Mouse (Mus musculus) liver, embryonic 16.5 days (tissue): ENCODE data around the gene Olfr631. TPM values are rescaled to one million over a fixed set of nuclear protein-coding genes. Genes with fewer than 3 reads are reported as not detected.
A peak's percentile ranks its signal among the peaks of the same experiment; 100 is the strongest.

Experiments used
- ATAC-seq: fragments of 200-750 bp; cut with Nextera tagmentation; 2 replicates; pipeline ENCODE4 v1.8.0; 2017; ENCODE audit warnings: low read depth, mild to moderate bottlenecking, moderate number of reproducible peaks, moderate library complexity
- H3K27ac ChIP-seq: fragments of 300-500 bp; sonication (generic); 2 replicates; pipeline ENCODE4 v1.5.1; 2014; ENCODE audit warnings: mild to moderate bottlenecking, low read length
- H3K27me3 ChIP-seq: fragments of 300-500 bp; sonication (generic); 2 replicates; pipeline ENCODE4 v1.6.1; 2014; ENCODE audit warnings: low read depth, low read length, mixed read lengths; ENCODE audit not compliant: control insufficient read depth, insufficient read depth
- H3K36me3 ChIP-seq: fragments of 300-500 bp; sonication (generic); 2 replicates; pipeline ENCODE4 v1.6.1; 2014; ENCODE audit warnings: mild to moderate bottlenecking; ENCODE audit not compliant: control insufficient read depth, insufficient read depth
- H3K4me1 ChIP-seq: fragments of 300-500 bp; sonication (generic); 2 replicates; pipeline ENCODE4 v1.6.1; 2014; ENCODE audit warnings: low read depth, low read length, mixed read lengths; ENCODE audit not compliant: control insufficient read depth
- H3K4me2 ChIP-seq: fragments of 300-500 bp; sonication (generic); 2 replicates; pipeline ENCODE4 v1.6.1; 2014; ENCODE audit warnings: low read depth, low read length, mixed read lengths
- H3K4me3 ChIP-seq: fragments of 300-500 bp; sonication (generic); 2 replicates; pipeline ENCODE4 v1.5.1; 2014; ENCODE audit warnings: low read depth, mild to moderate bottlenecking, low read length
- H3K9ac ChIP-seq: fragments of 300-500 bp; sonication (generic); 2 replicates; pipeline ENCODE4 v1.6.1; 2014; ENCODE audit warnings: low read depth, low read length
- H3K9me3 ChIP-seq: fragments of 300-500 bp; sonication (generic); replicated peaks from 2 replicates; pipeline ENCODE4 v1.6.1; 2016; ENCODE audit warnings: low read length; ENCODE audit not compliant: control insufficient read depth
- WGBS: fragments of 180-500 bp; shearing (Covaris S2); extraction: QIAGEN DNeasy Blood & Tissue Kit; methylation state at CpG from one replicate; pipeline ENCODE4 v1.1.7; 2014; ENCODE audit not compliant: insufficient replicate concordance; 5-methylcytosine and 5-hydroxymethylcytosine counted together
- polyA plus RNA-seq: library from polyadenylated mRNA; unstranded; fragments of >200 nt; fragmentation: Nextera tagmentation; extraction: Ambion mirVana; gene quantifications from 2 replicates; pipeline ENCODE4 v1.2.1, GENCODE M21; 2015

The Olfr631 gene
- 0.13 TPM in 1 of 2 replicates, not detected in the other for polyA plus RNA-seq

- Histone ChIP-seq H3K4me1 (no peaks in the 10 kb centered on the region), H3K27ac (no peak within 1 kb of the TSS), H3K4me3 (no peak within 1 kb of the TSS), H3K9ac (no peak within 1 kb of the TSS), H3K27me3 (no peaks in the 10 kb centered on the region), H3K4me2 (no peak within 1 kb of the TSS), H3K36me3 (no peaks in the 10 kb centered on the region), H3K9me3 (no peaks in the 10 kb centered on the region)
- no peak for ATAC-seq
These were observed at the start of gene Olfr631 for GRCm38 (mm10) chr7:103928525-103928924. Olfr631 (plus strand) TSS chr7:103928825.

GRCm38 (mm10) chr7:103886152-103886551, 42.5 kb upstream of the Olfr631 start, which contains the start of gene Olfr66:
Olfr66 (minus strand) TSS chr7:103886252.
- no peaks in the 10 kb centered on the region for H3K36me3 ChIP-seq
- no peak within 1 kb of the TSS for H3K4me2 ChIP-seq
- ATAC-seq, result no peak

GRCm38 (mm10) chr7:103894385-103894784, 34.2 kb upstream of the Olfr631 start, which contains the start of gene Olfr64:
Olfr64 (minus strand) TSS chr7:103894485.
- no peaks in the 10 kb centered on the region for H3K4me1 ChIP-seq
- H3K27me3 ChIP-seq, result no peaks in the 10 kb centered on the region
- no peak within 1 kb of the TSS for H3K27ac ChIP-seq
- ATAC-seq, result no peak
- H3K4me2 ChIP-seq, result no peak within 1 kb of the TSS
- H3K4me3 ChIP-seq, result no peak within 1 kb of the TSS
- H3K36me3 ChIP-seq, result no peaks in the 10 kb centered on the region
- no peak within 1 kb of the TSS for H3K9ac ChIP-seq
- 36% methylated on average over 1 of the region's 1 CpGs for WGBS
- H3K9me3 ChIP-seq, result no peaks in the 10 kb centered on the region

More at GRCm38 (mm10) chr7:103886152-103886551, 42.5 kb upstream of the Olfr631 start, which contains the start of gene Olfr66:
- H3K27ac ChIP-seq, result no peak within 1 kb of the TSS
- H3K9ac ChIP-seq, result no peak within 1 kb of the TSS
- H3K9me3 ChIP-seq, result no peaks in the 10 kb centered on the region
- H3K4me1 ChIP-seq, result no peaks in the 10 kb centered on the region
- H3K4me3 ChIP-seq, result no peak within 1 kb of the TSS
- H3K27me3 ChIP-seq, result no peaks in the 10 kb centered on the region; the same call in 1 of the 2 replicates

GRCm38 (mm10) chr7:103903187-103903586, 25.4 kb upstream of the Olfr631 start, which contains the start of gene Olfr65:
Olfr65 (plus strand) TSS chr7:103903487.
- 64% methylated on average over 2 of the region's 2 CpGs for WGBS
- Histone ChIP-seq H3K4me2 (no peak within 1 kb of the TSS), H3K4me1 (no peaks in the 10 kb centered on the region), H3K27me3 (peaks cover 6% of the 10 kb centered on the region), H3K27ac (no peak within 1 kb of the TSS), H3K36me3 (no peaks in the 10 kb centered on the region), H3K4me3 (no peak within 1 kb of the TSS), H3K9me3 (no peaks in the 10 kb centered on the region), H3K9ac (no peak within 1 kb of the TSS)
- no peak for ATAC-seq

GRCm38 (mm10) chr7:103910047-103910446, 18.6 kb upstream of the Olfr631 start:
- H3K4me2 ChIP-seq, result peak overlapping the region; percentile 57
- peaks cover 50% of the 10 kb centered on the region for H3K4me1 ChIP-seq
- peak overlapping the region; percentile 91 for H3K27ac ChIP-seq

GRCm38 (mm10) chr7:103912969-103913511, 15.6 kb upstream of the Olfr631 start:
- ATAC-seq, result peak; percentile 28
- WGBS, result 33% methylated on average over 8 of the region's 8 CpGs
- Histone ChIP-seq H3K27me3 (no peaks in the 10 kb centered on the region), H3K9ac (peak overlapping the region; percentile 55), H3K36me3 (no peaks in the 10 kb centered on the region), H3K9me3 (no peaks in the 10 kb centered on the region), H3K4me2 (peak overlapping the region; percentile 51), H3K4me1 (peaks cover 60% of the 10 kb centered on the region), H3K4me3 (peak overlapping the region; percentile 25; the same call in 1 of the 2 replicates), H3K27ac (peak overlapping the region; percentile 82)

More at GRCm38 (mm10) chr7:103910047-103910446, 18.6 kb upstream of the Olfr631 start:
- Histone ChIP-seq H3K4me3 (no peak overlapping the region), H3K9me3 (no peaks in the 10 kb centered on the region), H3K36me3 (no peaks in the 10 kb centered on the region), H3K27me3 (no peaks in the 10 kb centered on the region), H3K9ac (peak overlapping the region; percentile 46; the same call in 1 of the 2 replicates)
- 5% methylated on average over 3 of the region's 3 CpGs for WGBS
- ATAC-seq, result peak; percentile 96

- Histone ChIP-seq H3K9me3 (no peaks in the 10 kb centered on the region), H3K4me1 (peaks cover 47% of the 10 kb centered on the region), H3K9ac (peak overlapping the region; percentile 46), H3K27ac (peak overlapping the region; percentile 91), H3K27me3 (no peaks in the 10 kb centered on the region), H3K4me3 (peak overlapping the region; percentile 14; the same call in 1 of the 2 replicates), H3K36me3 (no peaks in the 10 kb centered on the region), H3K4me2 (peak overlapping the region; percentile 48)
- peak; percentile 95 for ATAC-seq
These were observed 13.3 kb upstream of the Olfr631 start for GRCm38 (mm10) chr7:103915338-103915737.

GRCm38 (mm10) chr7:103934264-103934663, 5.6 kb downstream of the Olfr631 start, which contains the start of gene Olfr632:
Olfr632 (plus strand) TSS chr7:103934347.
- Histone ChIP-seq H3K9ac (no peak within 1 kb of the TSS), H3K4me2 (no peak within 1 kb of the TSS), H3K9me3 (no peaks in the 10 kb centered on the region), H3K36me3 (no peaks in the 10 kb centered on the region), H3K4me1 (no peaks in the 10 kb centered on the region), H3K27me3 (no peaks in the 10 kb centered on the region), H3K4me3 (no peak within 1 kb of the TSS), H3K27ac (no peak within 1 kb of the TSS)
- 32% methylated on average over 2 of the region's 2 CpGs for WGBS
- no peak for ATAC-seq

- 10% methylated on average over 2 of the region's 2 CpGs for WGBS
- no peaks in the 10 kb centered on the region for H3K27me3 ChIP-seq
- H3K9me3 ChIP-seq, result no peaks in the 10 kb centered on the region
- H3K36me3 ChIP-seq, result no peaks in the 10 kb centered on the region
- peak overlapping the region; percentile 56 for H3K27ac ChIP-seq
- 0 out of 2 replicates have a peak overlapping the region, but pooled peaks have one; percentile 18 for H3K4me2 ChIP-seq
- peak; percentile 76 for ATAC-seq
- peak overlapping the region; percentile 45; the same call in 1 of the 2 replicates for H3K9ac ChIP-seq
- peaks cover 6% of the 10 kb centered on the region; the same call in 1 of the 2 replicates for H3K4me1 ChIP-seq
- H3K4me3 ChIP-seq, result no peak overlapping the region
These were observed 14.1 kb downstream of the Olfr631 start for GRCm38 (mm10) chr7:103942730-103943129.
